23 mouse cellular contexts compared by ENCODE assay signal in the genomic region with DNA sequence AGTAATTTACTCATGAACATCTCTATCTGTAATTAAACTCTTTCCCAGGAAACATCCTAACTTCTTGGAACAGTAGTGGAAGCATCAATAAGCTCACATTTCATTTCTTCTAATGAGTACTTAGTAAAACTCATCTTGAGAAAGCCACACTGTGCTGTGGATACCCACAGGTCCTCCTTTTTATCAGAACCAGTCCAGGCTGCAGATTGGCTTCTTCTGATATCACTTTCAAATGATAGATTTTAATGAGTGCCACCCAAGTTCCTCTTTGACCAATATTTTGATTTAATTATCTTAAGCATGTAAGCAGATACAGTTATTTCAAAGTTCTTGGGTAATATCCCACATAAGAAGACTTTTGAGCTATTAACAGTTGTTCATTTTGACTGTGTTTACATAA. TPM values are rescaled to one million over a fixed set of nuclear protein-coding genes. Genes with fewer than 3 reads are reported as not detected.
DNase-seq lines count a peak whose midpoint lies in the region; ATAC-seq and TF ChIP-seq lines count a peak whose summit lies in the region.
"Had no signal": no experiment of that assay in that cellular context is flagged by ENCODE, and none has a peak within 500 bp of the region (broad histone marks: within the 10 kb centered on the region; RNA-seq: fewer than 3 reads in every experiment).

No protein-coding gene starts in this region.

- no peak overlapping the region for H3K9ac ChIP-seq in limb, embryonic 15.5 days
- H3K9ac ChIP-seq in MEL (ENCODE audit: control insufficient read depth, low read depth, low read length, poor library complexity, severe bottlenecking): no peak overlapping the region

- no peaks in the 10 kb centered on the region for H3K36me3 ChIP-seq in limb, embryonic 15.5 days
- H3K36me3 ChIP-seq in limb, embryonic 10.5 days: no peaks in the 10 kb centered on the region; the same call in 1 of the 2 replicates
- peaks cover 33% of the 10 kb centered on the region for H3K36me3 ChIP-seq in G1E (replicated peaks)
- peaks cover 0 to 9% of the 10 kb centered on the region in 2 experiments; a peak in 2 of 4 replicates for H3K36me3 ChIP-seq in MEL (ENCODE audit: control insufficient read depth in 1 of 2, insufficient read depth in 2 of 2, low read length in 2 of 2)

- no peak for TF ChIP-seq RAD21 in MEL (IDR thresholded peaks at IDR 0.05; ENCODE audit: low read depth, low read length)

- H3K9me3 ChIP-seq in limb, embryonic 15.5 days: no peaks in the 10 kb centered on the region
- no peaks in the 10 kb centered on the region for H3K9me3 ChIP-seq in limb, embryonic 10.5 days (replicated peaks)
- H3K9me3 ChIP-seq in G1E (replicated peaks) (no peaks in the 10 kb centered on the region), MEL (replicated peaks; ENCODE audit: insufficient read depth, low read length) (no peaks in the 10 kb centered on the region)

- TF ChIP-seq CTCF in gastrocnemius, adult 2 months (IDR thresholded peaks at IDR 0.05): no peak
- no peak for TF ChIP-seq CTCF in G1E (IDR thresholded peaks at IDR 0.05; ENCODE audit: low read depth, low read length)
- no peak for TF ChIP-seq CTCF in MEL (IDR thresholded peaks at IDR 0.05 in 2 of 3, conservative IDR thresholded peaks at IDR 0.05 in 1 of 3; ENCODE audit: control insufficient read depth in 1 of 3, insufficient read depth in 1 of 3, low read depth in 2 of 3, low read length in 3 of 3, poor library complexity in 1 of 3, severe bottlenecking in 1 of 3)

- H3K4me2 ChIP-seq in limb, embryonic 15.5 days: no peak overlapping the region

- no peaks in the 10 kb centered on the region for H3K27me3 ChIP-seq in limb, embryonic 15.5 days
- no peaks in the 10 kb centered on the region for H3K27me3 ChIP-seq in limb, embryonic 10.5 days (ENCODE audit: low read depth, poor library complexity, severe bottlenecking)
- H3K27me3 ChIP-seq in G1E (ENCODE audit: insufficient read depth, low read length): no peaks in the 10 kb centered on the region
- H3K27me3 ChIP-seq in MEL (ENCODE audit: control insufficient read depth in 1 of 2, insufficient read depth in 2 of 2, low read length in 2 of 2): no peaks in the 10 kb centered on the region
- H3K27me3 ChIP-seq: CH12.LX, Patski had no signal

- TF ChIP-seq POLR2A in MEL (IDR thresholded peaks at IDR 0.05; ENCODE audit: control insufficient read depth in 1 of 2, insufficient read depth in 1 of 2, low read depth in 1 of 2, low read length in 2 of 2, poor library complexity in 1 of 2): no peak

- DNase-seq in gastrocnemius, adult 2 months: no peak
- DNase-seq in gastrocnemius, postnatal 25 days: no peak
- DNase-seq in limb, embryonic 10.5 days (ENCODE audit: low spot score): no peak
- DNase-seq in G1E (ENCODE audit: low spot score) (no peak), MEL (ENCODE audit: low read depth, low spot score) (peak; percentile 19)
- no peak for DNase-seq in retina, embryonic 14.5 days (ENCODE audit: low spot score)
- no peak for DNase-seq in spleen, adult 18-20 months
- DNase-seq: adrenal gland, adult 2 months; adrenal gland, adult 8-10 months; adrenal gland, postnatal 10 days; adrenal gland, postnatal 14 days; adrenal gland, postnatal 25 days; adrenal gland, postnatal 36 days; B cell, adult 2 months; cerebellum, adult 11 months; cerebellum, adult 11-12 months; cerebellum, adult 18-20 months; cerebellum, adult 2 months had no signal

- intact Hi-C loops in gastrocnemius, adult 2 months (cut with DNase I): no loop called here

- 0 out of 2 replicates have a peak, but pooled peaks cover 10% of the 10 kb centered on the region for H3K4me1 ChIP-seq in limb, embryonic 15.5 days
- H3K4me1 ChIP-seq in limb, embryonic 10.5 days: peaks cover 9% of the 10 kb centered on the region; the same call in 1 of the 2 replicates
- H3K4me1 ChIP-seq in G1E (ENCODE audit: insufficient read depth, low read depth, low read length) (peaks cover 20% of the 10 kb centered on the region), MEL (ENCODE audit: control insufficient read depth in 1 of 2, insufficient read depth in 2 of 2, low read length in 2 of 2) (peaks cover 6 to 7% of the 10 kb centered on the region in 2 experiments; a peak in 3 of 4 replicates)

- H3K79me2 ChIP-seq in MEL (ENCODE audit: control insufficient read depth, insufficient read depth, low read length, poor library complexity): no peaks in the 10 kb centered on the region

- H3K4me3 ChIP-seq in gastrocnemius, adult 2 months: no peak overlapping the region
- H3K4me3 ChIP-seq in limb, embryonic 15.5 days: no peak overlapping the region
- H3K4me3 ChIP-seq in limb, embryonic 10.5 days: no peak overlapping the region
- H3K4me3 ChIP-seq in G1E (ENCODE audit: low read depth, low read length): no peak overlapping the region
- H3K4me3 ChIP-seq in MEL (ENCODE audit: control insufficient read depth in 1 of 2, insufficient read depth in 1 of 2, low read depth in 2 of 2, low read length in 2 of 2): no peak overlapping the region

- peak; percentile 43 to 56; a peak in 3 of 4 replicates for TF ChIP-seq EP300 in MEL (IDR thresholded peaks at IDR 0.05; ENCODE audit: low read depth in 1 of 2, low read length in 2 of 2)

- peak overlapping the region; percentile 46 for H3K27ac ChIP-seq in gastrocnemius, adult 2 months
- H3K27ac ChIP-seq in limb, embryonic 15.5 days: 0 out of 2 replicates have a peak overlapping the region, but pooled peaks have one; percentile 43
- H3K27ac ChIP-seq in limb, embryonic 10.5 days: no peak overlapping the region
- no peak overlapping the region for H3K27ac ChIP-seq in MEL (ENCODE audit: control insufficient read depth, low read depth, low read length)

- no peak for ATAC-seq in limb, embryonic 15.5 days (ENCODE audit: insufficient number of reproducible peaks, low FRiP score, low TSS enrichment, low read depth)
- peak; percentile 49; the same call in 1 of the 2 replicates for ATAC-seq in G1E (ENCODE audit: extremely low read depth, insufficient number of reproducible peaks, low FRiP score, poor library complexity, severe bottlenecking)
- ATAC-seq: activated CD4-positive, CD25-positive, alpha-beta regulatory T cell, adult 4 months; CD4-positive, CD25-positive, alpha-beta regulatory T cell, adult 4 months; Patski had no signal

TF ChIP-seq in MEL, 35 proteins besides CTCF, POLR2A, EP300 and RAD21:
- peak; percentile 77 for TF ChIP-seq RCOR1 (IDR thresholded peaks at IDR 0.05; ENCODE audit: low read depth, low read length)
- no peak for TF ChIP-seq NELFE (IDR thresholded peaks at IDR 0.05; ENCODE audit: low read depth, low read length)
- TF ChIP-seq ETS1 (IDR thresholded peaks at IDR 0.05; ENCODE audit: low read depth, low read length): 0 out of 2 replicates have a peak, but pooled peaks have one; percentile 18
- no peak for TF ChIP-seq SMC3 (IDR thresholded peaks at IDR 0.05; ENCODE audit: low read depth, low read length)
- peak; percentile 70 for TF ChIP-seq TCF12 (IDR thresholded peaks at IDR 0.05; ENCODE audit: low read depth, low read length)
- peak; percentile 69 for TF ChIP-seq GATA1 (IDR thresholded peaks at IDR 0.05; ENCODE audit: low read depth, low read length)

RNA-seq across cellular contexts. Expression of a gene that starts 55.8 kb away (rescaled TPM):
- 100 to 1,000 TPM; 109 to 116 TPM for total RNA-seq in gastrocnemius, adult 2 months (2021)
- 10 to 100 TPM; 91.8 to 92.1 TPM for total RNA-seq in gastrocnemius, postnatal 25 days (2021)
- 74.7 and 75.6 TPM in 2 replicates for polyA plus RNA-seq in limb, embryonic 15.5 days (2015; fragmentation: Nextera tagmentation; extraction: Ambion mirVana)
- polyA plus RNA-seq in limb, embryonic 10.5 days (2016; fragmentation: Nextera tagmentation; extraction: Ambion mirVana): 88.0 and 93.5 TPM in 2 replicates
- total RNA-seq in G1E (2014; fragmentation: Nextera tagmentation) (163 and 170 TPM in 2 replicates), G1E (2017) (162 and 277 TPM in 2 replicates), MEL (2012; rRNA removed) (66.2 and 77.1 TPM in 2 replicates)
- polyA plus RNA-seq in G1E (2012) (4.4 and 6.2 TPM in 2 replicates), MEL (2012; ENCODE audit: insufficient read depth in 1 of 2, insufficient read length in 2 of 2, low read depth in 1 of 2, low replicate concordance in 2 of 2, missing spikeins in 1 of 2) (100 to 1,000 TPM in 1 of 2 experiments, 10 to 100 TPM in 1; 65.3 to 131 TPM)

RNA-seq across cellular contexts. Expression of a gene that starts 55.8 kb away (rescaled TPM):
- 1 to 10 TPM; 2.8 to 4.2 TPM for total RNA-seq in gastrocnemius, adult 2 months (2021)
- total RNA-seq in gastrocnemius, postnatal 25 days (2021): 1 to 10 TPM; 4.0 to 5.3 TPM
- polyA plus RNA-seq in limb, embryonic 15.5 days (2015; fragmentation: Nextera tagmentation; extraction: Ambion mirVana): 41.2 and 43.6 TPM in 2 replicates
- 33.0 and 37.2 TPM in 2 replicates for polyA plus RNA-seq in limb, embryonic 10.5 days (2016; fragmentation: Nextera tagmentation; extraction: Ambion mirVana)
- 21.3 and 27.3 TPM in 2 replicates for total RNA-seq in G1E (2014; fragmentation: Nextera tagmentation)
- total RNA-seq in G1E (2017): 65.0 and 75.0 TPM in 2 replicates
- polyA plus RNA-seq in G1E (2012): 1.6 and 3.1 TPM in 2 replicates
- 0.08 and 0.20 TPM in 2 replicates for total RNA-seq in MEL (2012; rRNA removed)
- polyA plus RNA-seq in MEL (2012; ENCODE audit: insufficient read depth in 1 of 2, insufficient read length in 2 of 2, low read depth in 1 of 2, low replicate concordance in 2 of 2, missing spikeins in 1 of 2): under 1 TPM in 1 of 2 experiments, not detected in 1; 0.29 TPM

Comparison
In these comparisons a context has a peak if more than half of its experiments do, and no peak if none do; other contexts are left out.
1. H3K27ac ChIP-seq: peak in gastrocnemius, adult 2 months (single experiment) and limb, embryonic 15.5 days (single experiment); none in limb, embryonic 10.5 days (single experiment) and MEL (single experiment).